In the genomic region with DNA sequence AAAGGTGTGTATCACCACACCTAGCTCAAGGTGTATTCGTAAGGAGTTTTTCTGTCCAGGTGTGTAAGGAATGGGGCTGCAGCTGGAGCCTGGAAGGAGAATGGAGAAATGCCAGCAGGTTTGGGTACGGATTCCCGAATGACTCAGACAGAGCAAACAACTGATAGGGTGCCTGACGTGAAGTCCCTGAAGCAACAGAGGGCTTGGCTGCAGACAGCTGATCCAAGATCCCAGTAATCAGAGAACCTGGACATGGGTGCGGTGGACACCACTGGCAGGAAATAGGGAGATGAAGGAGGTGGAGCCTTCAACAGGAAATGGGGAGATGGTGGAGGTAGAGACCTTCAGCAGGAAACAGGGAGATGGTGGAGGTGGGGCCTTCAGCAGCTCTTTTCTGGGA, we compare ENCODE assay signal across 29 mouse cellular contexts. TPM values are rescaled to one million over a fixed set of nuclear protein-coding genes. Genes with fewer than 3 reads are reported as not detected.
A peak's percentile ranks its signal among the peaks of the same experiment; 100 is the strongest.
DNase-seq lines count a peak whose midpoint lies in the region; ATAC-seq and TF ChIP-seq lines count a peak whose summit lies in the region.
"Had no signal": no experiment of that assay in that cellular context is flagged by ENCODE, and none has a peak within 500 bp of the region (broad histone marks: within the 10 kb centered on the region; RNA-seq: fewer than 3 reads in every experiment).

No protein-coding gene starts in this region.

- no peak for TF ChIP-seq POLR2A in thymus, adult 2 months (IDR thresholded peaks at IDR 0.05; ENCODE audit: control insufficient read depth, extremely low read depth, insufficient read depth, low read length, poor library complexity)

- no peak for ATAC-seq in liver, embryonic 16.5 days (ENCODE audit: low read depth)
- ATAC-seq in liver, embryonic 12.5 days = no peak
- ATAC-seq in intestine, embryonic 16.5 days = no peak
- ATAC-seq in stomach, postnatal 0 days (ENCODE audit: low FRiP score, low TSS enrichment) = peak; percentile 73
- no peak for ATAC-seq in midbrain, embryonic 14.5 days (ENCODE audit: low FRiP score, low TSS enrichment)
- ATAC-seq: forebrain, postnatal 0 days; hindbrain, embryonic 16.5 days; Patski had no signal

- H3K4me1 ChIP-seq in liver, embryonic 16.5 days (ENCODE audit: control insufficient read depth, low read depth, low read length) = peaks cover 18% of the 10 kb centered on the region
- H3K4me1 ChIP-seq in liver, embryonic 12.5 days = peaks cover 58% of the 10 kb centered on the region
- peaks cover 26% of the 10 kb centered on the region for H3K4me1 ChIP-seq in intestine, embryonic 16.5 days (ENCODE audit: control insufficient read depth, insufficient read depth, low read length)
- peaks cover 6% of the 10 kb centered on the region for H3K4me1 ChIP-seq in stomach, postnatal 0 days (replicated peaks; ENCODE audit: control insufficient read depth, insufficient read depth)
- peaks cover 12% of the 10 kb centered on the region; the same call in 1 of the 2 replicates for H3K4me1 ChIP-seq in midbrain, embryonic 14.5 days (ENCODE audit: control insufficient read depth, insufficient read depth, low read length)
- peaks cover 34% of the 10 kb centered on the region for H3K4me1 ChIP-seq in thymus, adult 2 months (replicated peaks; ENCODE audit: control insufficient read depth, insufficient read depth, low read length)

- no peak overlapping the region for H3K9ac ChIP-seq in liver, embryonic 16.5 days (ENCODE audit: low read depth, low read length)
- H3K9ac ChIP-seq in liver, embryonic 12.5 days = no peak overlapping the region
- H3K9ac ChIP-seq in intestine, embryonic 16.5 days (ENCODE audit: low read depth, low read length) = no peak overlapping the region
- no peak overlapping the region for H3K9ac ChIP-seq in stomach, postnatal 0 days (ENCODE audit: low read length)
- no peak overlapping the region for H3K9ac ChIP-seq in midbrain, embryonic 14.5 days (replicated peaks; ENCODE audit: low read length)
- H3K9ac ChIP-seq: embryonic facial prominence, embryonic 15.5 days; forebrain, embryonic 12.5 days; forebrain, postnatal 0 days; heart, embryonic 15.5 days; limb, embryonic 12.5 days; liver, embryonic 14.5 days; midbrain, embryonic 12.5 days; neural tube, embryonic 13.5 days had no signal

- WGBS in liver, embryonic 16.5 days (ENCODE audit: insufficient replicate concordance) = 47% methylated on average over 5 of the region's 5 CpGs
- 53% methylated on average over 5 of the region's 5 CpGs for WGBS in liver, embryonic 12.5 days (ENCODE audit: insufficient replicate concordance)
- WGBS in intestine, embryonic 16.5 days = 61% methylated on average over 5 of the region's 5 CpGs
- WGBS in stomach, postnatal 0 days = 51% methylated on average over 5 of the region's 5 CpGs
- WGBS in midbrain, embryonic 14.5 days = 92% methylated on average over 5 of the region's 5 CpGs
- 88% methylated on average over 5 of the region's 5 CpGs for WGBS in thymus, adult 2 months

- no peaks in the 10 kb centered on the region for H3K9me3 ChIP-seq in liver, embryonic 16.5 days (replicated peaks; ENCODE audit: control insufficient read depth, low read length)
- H3K9me3 ChIP-seq in liver, embryonic 12.5 days (replicated peaks) = no peaks in the 10 kb centered on the region
- no peaks in the 10 kb centered on the region for H3K9me3 ChIP-seq in intestine, embryonic 16.5 days (ENCODE audit: control insufficient read depth, low read length)
- no peaks in the 10 kb centered on the region for H3K9me3 ChIP-seq in stomach, postnatal 0 days (ENCODE audit: control insufficient read depth, low read length)
- H3K9me3 ChIP-seq in midbrain, embryonic 14.5 days (ENCODE audit: control insufficient read depth, low read length) = no peaks in the 10 kb centered on the region
- H3K9me3 ChIP-seq: embryonic facial prominence, embryonic 10.5 days; embryonic facial prominence, embryonic 15.5 days; forebrain, embryonic 12.5 days; heart, embryonic 10.5 days; heart, embryonic 15.5 days; limb, embryonic 12.5 days; megakaryocyte, embryonic 14.5 days; midbrain, embryonic 12.5 days; neural tube, embryonic 13.5 days had no signal

- peak overlapping the region; percentile 14; the same call in 1 of the 2 replicates for H3K27ac ChIP-seq in liver, embryonic 16.5 days (ENCODE audit: low read length)
- no peak overlapping the region for H3K27ac ChIP-seq in liver, embryonic 12.5 days
- peak overlapping the region; percentile 35; the same call in 1 of the 2 replicates for H3K27ac ChIP-seq in intestine, embryonic 16.5 days (ENCODE audit: low read length)
- H3K27ac ChIP-seq in stomach, postnatal 0 days (replicated peaks) = no peak overlapping the region; the same call in 1 of the 2 replicates
- no peak overlapping the region for H3K27ac ChIP-seq in midbrain, embryonic 14.5 days (replicated peaks; ENCODE audit: low read depth, low read length)
- H3K27ac ChIP-seq in thymus, adult 2 months (ENCODE audit: control insufficient read depth, insufficient read depth, low read length) = no peak overlapping the region
- H3K27ac ChIP-seq: embryonic facial prominence, embryonic 10.5 days; embryonic facial prominence, embryonic 15.5 days; forebrain, embryonic 12.5 days; heart, embryonic 10.5 days; heart, embryonic 15.5 days; layer of hippocampus, adult 2 months; limb, embryonic 12.5 days; liver, embryonic 14.5 days; midbrain, embryonic 12.5 days; neural tube, embryonic 13.5 days had no signal

- peak; percentile 40 to 69 for DNase-seq in adrenal gland, adult (ENCODE audit: inconsistent age in 2 of 2, low spot score in 1 of 2)
- no peak for DNase-seq in adrenal gland, adult 8-10 months
- peak; percentile 78 for DNase-seq in stomach, postnatal 0 days (ENCODE audit: low spot score)
- DNase-seq in midbrain, embryonic 14.5 days = no peak
- DNase-seq in thymus, adult 2 months = no peak
- DNase-seq: cerebellum, adult 8-10 months; cerebellum, postnatal 25 days; forebrain, postnatal 0 days; kidney, postnatal 25 days; lung, postnatal 4 days; right cerebral cortex, postnatal 4 days; thymus, postnatal 36 days had no signal

- H3K4me3 ChIP-seq in liver, embryonic 16.5 days (ENCODE audit: low read depth, low read length) = no peak overlapping the region
- H3K4me3 ChIP-seq in liver, embryonic 12.5 days = no peak overlapping the region
- H3K4me3 ChIP-seq in intestine, embryonic 16.5 days (ENCODE audit: low read length) = no peak overlapping the region
- no peak overlapping the region for H3K4me3 ChIP-seq in stomach, postnatal 0 days (ENCODE audit: low read depth, low read length)
- H3K4me3 ChIP-seq in midbrain, embryonic 14.5 days (replicated peaks; ENCODE audit: low read depth, low read length) = no peak overlapping the region
- H3K4me3 ChIP-seq in thymus, adult 2 months (ENCODE audit: control insufficient read depth, insufficient read depth, low read length) = no peak overlapping the region
- H3K4me3 ChIP-seq: embryonic facial prominence, embryonic 10.5 days; embryonic facial prominence, embryonic 15.5 days; forebrain, embryonic 12.5 days; heart, embryonic 10.5 days; heart, embryonic 15.5 days; layer of hippocampus, adult 2 months; limb, embryonic 12.5 days; megakaryocyte, embryonic 14.5 days; midbrain, embryonic 12.5 days; neural tube, embryonic 13.5 days had no signal

- TF ChIP-seq CTCF in stomach, postnatal 0 days (IDR thresholded peaks at IDR 0.05; ENCODE audit: low read depth) = no peak
- no peak for TF ChIP-seq CTCF in thymus, adult 2 months (IDR thresholded peaks at IDR 0.05; ENCODE audit: borderline replicate concordance, control insufficient read depth, extremely low read depth, insufficient read depth, low read length, poor library complexity)

- H3K27me3 ChIP-seq in liver, embryonic 16.5 days (ENCODE audit: control insufficient read depth, insufficient read depth, low read depth, low read length) = peaks cover 32% of the 10 kb centered on the region
- H3K27me3 ChIP-seq in liver, embryonic 12.5 days (replicated peaks) = peaks cover 61% of the 10 kb centered on the region
- H3K27me3 ChIP-seq in intestine, embryonic 16.5 days (replicated peaks; ENCODE audit: control insufficient read depth, insufficient read depth, low read length) = peaks cover 8% of the 10 kb centered on the region; the same call in 1 of the 2 replicates
- no peaks in the 10 kb centered on the region for H3K27me3 ChIP-seq in stomach, postnatal 0 days (ENCODE audit: control insufficient read depth, insufficient read depth, low read length)
- H3K27me3 ChIP-seq in midbrain, embryonic 14.5 days (ENCODE audit: control insufficient read depth, insufficient read depth, low read length) = peaks cover 39% of the 10 kb centered on the region
- peaks cover 17% of the 10 kb centered on the region for H3K27me3 ChIP-seq in thymus, adult 2 months (ENCODE audit: control insufficient read depth, insufficient read depth, low read length)
- H3K27me3 ChIP-seq: Patski had no signal

- no peaks in the 10 kb centered on the region for H3K36me3 ChIP-seq in liver, embryonic 16.5 days (ENCODE audit: control insufficient read depth, insufficient read depth)
- H3K36me3 ChIP-seq in liver, embryonic 12.5 days = no peaks in the 10 kb centered on the region
- H3K36me3 ChIP-seq in intestine, embryonic 16.5 days (ENCODE audit: control insufficient read depth, insufficient read depth, low read length) = no peaks in the 10 kb centered on the region
- no peaks in the 10 kb centered on the region for H3K36me3 ChIP-seq in stomach, postnatal 0 days (ENCODE audit: control insufficient read depth, insufficient read depth, low read length)
- H3K36me3 ChIP-seq in midbrain, embryonic 14.5 days (ENCODE audit: control insufficient read depth, insufficient read depth, low read length) = no peaks in the 10 kb centered on the region
- H3K36me3 ChIP-seq in thymus, adult 2 months (ENCODE audit: control insufficient read depth, insufficient read depth, low read length) = no peaks in the 10 kb centered on the region
- H3K36me3 ChIP-seq: embryonic facial prominence, embryonic 10.5 days; embryonic facial prominence, embryonic 15.5 days; forebrain, embryonic 12.5 days; heart, embryonic 10.5 days; heart, embryonic 15.5 days; limb, embryonic 12.5 days; midbrain, embryonic 12.5 days; neural tube, embryonic 13.5 days had no signal

- TF ChIP-seq EP300 in stomach, postnatal 0 days (optimal IDR thresholded peaks at IDR 0.05) = no peak

- no peak overlapping the region for H3K4me2 ChIP-seq in liver, embryonic 16.5 days (ENCODE audit: low read depth, low read length)
- no peak overlapping the region for H3K4me2 ChIP-seq in liver, embryonic 12.5 days
- no peak overlapping the region for H3K4me2 ChIP-seq in intestine, embryonic 16.5 days (ENCODE audit: low read depth, low read length)
- H3K4me2 ChIP-seq in stomach, postnatal 0 days (replicated peaks; ENCODE audit: low read depth) = no peak overlapping the region
- no peak overlapping the region for H3K4me2 ChIP-seq in midbrain, embryonic 14.5 days (ENCODE audit: low read length)
- H3K4me2 ChIP-seq: embryonic facial prominence, embryonic 15.5 days; forebrain, embryonic 12.5 days; heart, embryonic 15.5 days; limb, embryonic 12.5 days; midbrain, embryonic 12.5 days; neural tube, embryonic 13.5 days had no signal

RNA-seq across cellular contexts. Expression of gene Smagp, which starts 4.4 kb away (rescaled TPM):
- total RNA-seq in adrenal gland, adult 8-10 months (2022) = 10 to 100 TPM; 42.7 to 64.0 (median 55.6) TPM
- polyA plus RNA-seq in liver, embryonic 16.5 days (2015; fragmentation: Nextera tagmentation; extraction: Ambion mirVana) = 9.1 and 9.3 TPM in 2 replicates
- 10.5 and 11.4 TPM in 2 replicates for polyA plus RNA-seq in liver, embryonic 12.5 days (2016; fragmentation: Nextera tagmentation; extraction: Ambion mirVana)
- 47.9 and 51.3 TPM in 2 replicates for polyA plus RNA-seq in intestine, embryonic 16.5 days (2015; fragmentation: Nextera tagmentation; extraction: Ambion mirVana)
- polyA plus RNA-seq in stomach, postnatal 0 days (2015; fragmentation: Nextera tagmentation; extraction: Ambion mirVana) = 94.8 and 103 TPM in 2 replicates
- 0.78 and 3.6 TPM in 2 replicates for polyA plus RNA-seq in midbrain, embryonic 14.5 days (2014; fragmentation: Nextera tagmentation; extraction: Ambion mirVana)
- 11.0 and 11.7 TPM in 2 replicates for polyA plus RNA-seq in thymus, adult 2 months (2012; rRNA removed)

RNA-seq across cellular contexts. Expression of gene Dazap2, which starts 17.2 kb away (rescaled TPM):
- total RNA-seq in adrenal gland, adult 8-10 months (2022) = 100 to 1,000 TPM; 235 to 259 (median 252) TPM
- polyA plus RNA-seq in liver, embryonic 16.5 days (2015; fragmentation: Nextera tagmentation; extraction: Ambion mirVana) = 131 and 146 TPM in 2 replicates
- 163 and 167 TPM in 2 replicates for polyA plus RNA-seq in liver, embryonic 12.5 days (2016; fragmentation: Nextera tagmentation; extraction: Ambion mirVana)
- polyA plus RNA-seq in intestine, embryonic 16.5 days (2015; fragmentation: Nextera tagmentation; extraction: Ambion mirVana) = 301 and 320 TPM in 2 replicates
- 177 and 205 TPM in 2 replicates for polyA plus RNA-seq in stomach, postnatal 0 days (2015; fragmentation: Nextera tagmentation; extraction: Ambion mirVana)
- polyA plus RNA-seq in midbrain, embryonic 14.5 days (2014; fragmentation: Nextera tagmentation; extraction: Ambion mirVana) = 139 and 171 TPM in 2 replicates
- 1,016 and 1,115 TPM in 2 replicates for polyA plus RNA-seq in thymus, adult 2 months (2012; rRNA removed)

RNA-seq across cellular contexts. Expression of gene Pou6f1, which starts 32.5 kb away (rescaled TPM):
- total RNA-seq in adrenal gland, adult 8-10 months (2022) = 10 to 100 TPM; 17.1 to 33.5 (median 23.8) TPM
- polyA plus RNA-seq in liver, embryonic 16.5 days (2015; fragmentation: Nextera tagmentation; extraction: Ambion mirVana) = 0.18 and 0.50 TPM in 2 replicates
- polyA plus RNA-seq in liver, embryonic 12.5 days (2016; fragmentation: Nextera tagmentation; extraction: Ambion mirVana) = 0.41 and 0.45 TPM in 2 replicates
- 3.1 and 3.2 TPM in 2 replicates for polyA plus RNA-seq in intestine, embryonic 16.5 days (2015; fragmentation: Nextera tagmentation; extraction: Ambion mirVana)
- 2.6 and 3.2 TPM in 2 replicates for polyA plus RNA-seq in stomach, postnatal 0 days (2015; fragmentation: Nextera tagmentation; extraction: Ambion mirVana)
- polyA plus RNA-seq in midbrain, embryonic 14.5 days (2014; fragmentation: Nextera tagmentation; extraction: Ambion mirVana) = 45.6 and 47.3 TPM in 2 replicates
- 184 and 203 TPM in 2 replicates for polyA plus RNA-seq in thymus, adult 2 months (2012; rRNA removed)

RNA-seq across cellular contexts. Expression of gene Bin2, which starts 37.0 kb away (rescaled TPM):
- total RNA-seq in adrenal gland, adult 8-10 months (2022) = 1 to 10 TPM; 2.5 to 7.0 (median 3.8) TPM
- 18.0 and 20.6 TPM in 2 replicates for polyA plus RNA-seq in liver, embryonic 16.5 days (2015; fragmentation: Nextera tagmentation; extraction: Ambion mirVana)
- polyA plus RNA-seq in liver, embryonic 12.5 days (2016; fragmentation: Nextera tagmentation; extraction: Ambion mirVana) = 40.5 and 40.6 TPM in 2 replicates
- 8.0 and 9.2 TPM in 2 replicates for polyA plus RNA-seq in intestine, embryonic 16.5 days (2015; fragmentation: Nextera tagmentation; extraction: Ambion mirVana)
- polyA plus RNA-seq in stomach, postnatal 0 days (2015; fragmentation: Nextera tagmentation; extraction: Ambion mirVana) = 1.3 and 2.3 TPM in 2 replicates
- polyA plus RNA-seq in midbrain, embryonic 14.5 days (2014; fragmentation: Nextera tagmentation; extraction: Ambion mirVana) = 0.61 and 1.8 TPM in 2 replicates
- 114 and 131 TPM in 2 replicates for polyA plus RNA-seq in thymus, adult 2 months (2012; rRNA removed)
- polyA plus RNA-seq: C2C12, Patski had no signal

RNA-seq across cellular contexts. Expression of gene Cela1, which starts 55.4 kb away (rescaled TPM):
- 100 to 1,000 TPM; 107 to 119 (median 115) TPM for total RNA-seq in adrenal gland, adult 8-10 months (2022)
- polyA plus RNA-seq in liver, embryonic 16.5 days (2015; fragmentation: Nextera tagmentation; extraction: Ambion mirVana) = 20.3 and 30.0 TPM in 2 replicates
- polyA plus RNA-seq in liver, embryonic 12.5 days (2016; fragmentation: Nextera tagmentation; extraction: Ambion mirVana) = 8.7 and 11.0 TPM in 2 replicates
- 180 and 240 TPM in 2 replicates for polyA plus RNA-seq in intestine, embryonic 16.5 days (2015; fragmentation: Nextera tagmentation; extraction: Ambion mirVana)
- polyA plus RNA-seq in stomach, postnatal 0 days (2015; fragmentation: Nextera tagmentation; extraction: Ambion mirVana) = 22.3 and 24.1 TPM in 2 replicates
- 0.74 TPM in 1 of 2 replicates, not detected in the other for polyA plus RNA-seq in midbrain, embryonic 14.5 days (2014; fragmentation: Nextera tagmentation; extraction: Ambion mirVana)
- polyA plus RNA-seq in thymus, adult 2 months (2012; rRNA removed) = 10.4 and 11.7 TPM in 2 replicates
- polyA plus RNA-seq: forebrain, embryonic 12.5 days had no signal

Comparison
In these comparisons a context has a peak if more than half of its experiments do, and no peak if none do; other contexts are left out.
1. DNase-seq: peak in adrenal gland, adult (2 of 2) and stomach, postnatal 0 days (single experiment); none in adrenal gland, adult 8-10 months (single experiment), midbrain, embryonic 14.5 days (single experiment) and thymus, adult 2 months (single experiment).
2. H3K27ac ChIP-seq: peak in liver, embryonic 16.5 days (single experiment) and intestine, embryonic 16.5 days (single experiment); none in liver, embryonic 12.5 days (single experiment), stomach, postnatal 0 days (single experiment), midbrain, embryonic 14.5 days (single experiment) and thymus, adult 2 months (single experiment).
3. RNA of gene Pou6f1, which starts 32.5 kb away (polyA plus RNA-seq): 184 to 203 TPM in thymus, adult 2 months and 45.6 to 47.3 TPM in midbrain, embryonic 14.5 days; 3.1 to 3.2 TPM in intestine, embryonic 16.5 days, 2.6 to 3.2 TPM in stomach, postnatal 0 days, 0.18 to 0.50 TPM in liver, embryonic 16.5 days and 0.41 to 0.45 TPM in liver, embryonic 12.5 days; every median in the first group is over 10 times any median in the second.